Mouse (Mus musculus) ES-Bruce4 (cell line): ENCODE measurements at regions not wholly inside any gene's neighbourhood (a gene's known extent, or its start where the extent isn't known, plus 50 kb on each side); places are given as distances from the start of the nearest gene placed in this dataset.

Experiments
- CTCF ChIP-seq: IDR thresholded peaks from one replicate; pipeline ENCODE4 v1.8.1; 2011; ENCODE audit warnings: low read depth, low read length
- EP300 ChIP-seq: IDR thresholded peaks from 2 replicates; pipeline ENCODE4 v1.6.1; 2011; ENCODE audit warnings: low read depth, low read length; ENCODE audit not compliant: insufficient read depth

GRCm38 (mm10) chr5:43124301-43124700, 108.7 kb upstream of the Cpeb2 start:
- no peak for TF ChIP-seq EP300
- no peak for TF ChIP-seq CTCF
